Mouse (Mus musculus) liver (tissue): ENCODE results near the gene 4930469K13Rik.

ENCODE experiments used
- DNase-seq: peaks from one replicate; pipeline ENCODE4 v3.0.0-alpha.2; 2020; ENCODE audit warnings: mixed read lengths

4930469K13Rik gene

DNA sequence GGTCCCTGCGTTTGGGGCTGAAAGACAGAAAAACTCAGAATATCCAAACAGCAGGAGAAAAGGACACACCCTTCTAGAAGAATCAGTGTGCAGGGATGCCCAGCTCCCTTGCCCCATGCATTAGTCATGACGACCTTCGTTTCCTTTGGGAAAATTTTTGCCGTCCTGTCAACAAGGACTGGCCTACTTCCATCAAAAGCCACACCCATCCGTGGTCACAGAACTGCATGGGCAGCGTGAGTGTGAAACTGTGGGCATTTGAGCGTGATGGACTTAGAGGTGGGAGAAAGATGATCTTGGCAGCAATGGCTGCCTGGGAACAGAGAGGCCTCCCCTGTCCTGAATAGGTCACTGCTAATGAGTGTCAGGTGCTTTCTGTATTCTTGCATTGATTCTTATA lies 126.2 kb downstream of the 4930469K13Rik start:
- DNase-seq = no peak

DNA sequence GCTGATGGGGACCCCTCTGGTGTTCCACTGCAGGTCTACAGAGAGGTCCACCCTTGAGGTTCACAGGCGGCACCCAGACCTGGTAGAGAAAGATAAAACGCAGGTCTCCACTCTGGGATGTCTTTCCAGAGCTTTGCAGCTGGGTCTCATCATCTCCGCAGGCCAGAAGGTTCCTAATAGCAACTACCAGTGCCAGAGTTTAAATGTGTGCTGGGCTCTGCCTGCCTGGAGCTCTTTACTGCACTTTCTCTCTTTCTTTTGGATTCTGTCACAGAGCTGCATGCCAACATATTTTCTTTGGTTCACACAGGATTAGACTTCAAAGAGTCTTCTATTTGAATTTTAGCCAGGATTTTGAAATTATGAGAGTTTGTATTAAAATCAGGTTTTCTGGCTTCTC lies 129.2 kb downstream of the 4930469K13Rik start:
- no peak for DNase-seq

DNA sequence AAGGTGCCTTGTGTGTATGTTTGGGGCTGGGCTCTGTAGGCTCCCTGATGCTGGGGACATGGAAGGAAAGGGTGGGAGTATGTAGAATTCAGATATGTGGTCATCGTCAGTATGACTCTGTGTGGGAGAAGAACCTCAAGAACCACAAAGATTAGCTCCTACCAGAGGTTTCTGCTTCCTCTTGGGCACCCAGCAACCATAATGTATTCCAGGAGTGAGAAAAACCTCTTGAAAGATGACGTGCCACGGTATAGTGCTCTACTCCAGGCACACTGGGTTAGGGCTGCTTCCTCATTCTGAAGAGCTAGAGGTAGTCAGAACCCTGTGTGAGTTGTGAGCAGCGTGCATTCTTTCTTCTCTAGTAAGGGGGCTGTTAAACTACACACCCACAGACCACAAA lies 130.6 kb downstream of the 4930469K13Rik start:
- DNase-seq = no peak

DNA sequence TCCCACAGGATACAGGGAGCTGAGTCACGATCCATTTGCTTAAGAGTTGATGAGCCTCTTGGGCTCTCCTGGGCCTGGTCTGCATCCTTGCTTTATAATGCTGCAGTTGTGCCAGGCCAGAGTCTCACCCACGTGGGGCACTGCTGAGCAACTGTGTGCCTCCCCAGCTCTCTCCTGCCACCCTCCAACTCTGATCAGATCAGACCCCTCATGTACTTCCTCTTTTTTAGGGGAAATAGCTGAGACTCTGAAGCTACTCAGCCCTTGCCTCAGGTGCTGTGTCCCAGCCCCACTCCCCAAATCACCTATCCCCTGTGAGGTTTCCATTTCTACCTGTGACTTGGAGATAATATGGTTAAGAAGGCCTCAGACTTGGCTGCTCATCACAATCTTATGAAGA lies 133.0 kb downstream of the 4930469K13Rik start:
- no peak for DNase-seq

DNA sequence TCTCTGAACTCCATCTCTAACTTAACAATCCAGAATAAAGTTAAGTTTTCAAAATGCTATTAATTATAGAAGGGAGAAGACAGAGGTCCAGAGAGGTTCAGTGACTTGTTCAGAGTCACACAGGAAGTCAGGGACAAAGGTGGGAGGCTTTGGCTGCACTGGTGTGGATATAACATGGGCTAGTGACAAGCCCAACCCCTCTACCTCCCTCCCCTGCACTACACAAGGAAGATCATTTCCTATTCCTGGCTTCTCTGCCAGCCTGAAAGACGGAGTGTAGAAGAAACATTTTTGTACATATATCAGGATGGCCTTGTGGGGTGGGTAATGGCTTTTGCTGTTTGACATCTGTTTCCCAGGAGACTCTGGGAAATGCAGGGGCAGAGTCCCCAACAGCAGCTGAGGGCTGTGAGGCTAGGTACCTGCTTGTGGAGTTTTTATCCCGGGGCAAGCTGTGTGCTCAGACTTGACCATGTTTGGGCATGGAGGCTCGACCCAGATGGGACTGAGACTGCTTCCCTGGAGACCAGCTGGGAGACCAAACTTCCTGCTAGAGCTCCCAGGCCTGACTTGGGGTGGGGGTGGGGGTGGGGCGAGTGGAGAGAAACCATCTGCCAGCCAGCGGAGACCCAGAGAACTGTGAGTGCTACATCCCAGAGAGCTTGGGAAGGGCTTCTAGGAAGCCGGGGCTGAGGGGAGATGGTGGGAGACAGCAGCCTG lies 135.5 kb downstream of the 4930469K13Rik start, which contains the start of gene Kcnmb1:
Gene Kcnmb1, plus strand, starts transcription at position 326 of the 720 bp plus-strand sequence.
- DNase-seq = peak; percentile 12

GRCm38 (mm10) chr11:33962178-33962577 lies 136.2 kb downstream of the 4930469K13Rik start:
- no peak for DNase-seq

- peak; percentile 49 for DNase-seq
Observed at GRCm38 (mm10) chr11:33958713-33959112, 139.6 kb downstream of the 4930469K13Rik start.

GRCm38 (mm10) chr11:33957595-33957994 lies 140.8 kb downstream of the 4930469K13Rik start:
- DNase-seq = no peak

DNA sequence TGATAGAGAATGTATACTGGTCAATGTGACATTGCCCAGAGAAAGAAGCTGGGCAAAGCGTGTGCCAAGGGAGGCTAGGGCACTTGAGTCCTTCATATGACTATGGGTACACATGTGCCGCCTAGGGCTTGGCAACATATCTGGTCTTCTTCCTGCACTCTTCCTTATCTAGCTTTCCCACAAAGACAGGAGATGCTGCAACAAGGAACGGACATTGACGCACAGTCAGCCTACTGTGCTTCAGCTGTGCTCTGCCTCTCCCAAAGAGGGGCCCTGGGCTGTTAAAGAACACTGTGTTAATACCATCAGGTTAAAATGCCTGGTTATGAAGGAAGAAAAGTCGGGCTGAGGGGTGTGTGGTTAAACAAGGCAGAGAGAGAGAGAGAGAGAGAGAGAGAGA lies 141.7 kb downstream of the 4930469K13Rik start:
- no peak for DNase-seq

- DNase-seq = no peak
Observed at GRCm38 (mm10) chr11:33955982-33956381, 142.4 kb downstream of the 4930469K13Rik start.

DNA sequence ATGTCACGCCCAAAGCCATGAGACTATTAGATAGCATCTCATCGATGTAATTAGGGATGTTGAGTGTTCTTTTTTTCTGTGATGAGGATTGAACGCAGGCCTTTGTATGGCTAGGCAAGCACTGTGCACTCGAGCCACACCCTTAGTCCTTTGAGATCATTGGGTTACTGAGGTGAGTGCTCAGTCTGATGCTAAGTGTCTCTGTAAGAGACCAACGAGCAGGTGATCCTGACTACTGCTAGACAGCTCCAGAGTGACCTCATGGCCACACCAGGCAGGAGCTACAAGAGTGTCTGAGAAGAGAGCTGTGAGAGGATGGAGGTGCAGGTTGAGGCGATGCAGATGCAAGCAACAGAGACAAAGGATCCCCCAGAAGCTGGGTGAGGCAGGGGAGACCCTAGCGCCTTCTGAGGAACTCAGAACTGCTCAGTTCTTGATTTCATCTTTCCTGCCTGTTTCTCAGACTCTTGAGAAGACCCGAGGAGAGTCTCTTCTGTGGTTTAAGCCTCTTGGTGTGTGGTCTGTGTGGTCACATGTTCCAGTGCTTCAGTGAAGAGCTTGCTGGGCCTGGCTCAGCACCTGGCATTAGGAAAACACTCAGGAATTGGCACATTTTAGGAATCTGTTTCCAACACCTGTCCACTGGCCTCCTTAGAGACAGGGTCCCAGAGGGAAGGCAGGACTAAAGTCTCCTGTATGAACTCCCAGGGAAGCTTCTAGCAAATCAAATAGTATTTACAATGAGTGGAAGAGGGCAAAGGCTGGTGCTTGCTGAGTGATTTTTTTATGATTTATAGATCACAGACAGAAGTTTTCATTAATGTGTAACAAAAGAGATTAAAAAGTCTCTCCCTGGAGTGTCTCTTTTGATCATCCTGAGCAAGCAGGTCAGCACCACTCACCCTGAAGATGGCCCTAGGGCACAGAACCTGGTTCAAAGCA lies 146.4 kb downstream of the 4930469K13Rik start:
- no peak for DNase-seq

DNA sequence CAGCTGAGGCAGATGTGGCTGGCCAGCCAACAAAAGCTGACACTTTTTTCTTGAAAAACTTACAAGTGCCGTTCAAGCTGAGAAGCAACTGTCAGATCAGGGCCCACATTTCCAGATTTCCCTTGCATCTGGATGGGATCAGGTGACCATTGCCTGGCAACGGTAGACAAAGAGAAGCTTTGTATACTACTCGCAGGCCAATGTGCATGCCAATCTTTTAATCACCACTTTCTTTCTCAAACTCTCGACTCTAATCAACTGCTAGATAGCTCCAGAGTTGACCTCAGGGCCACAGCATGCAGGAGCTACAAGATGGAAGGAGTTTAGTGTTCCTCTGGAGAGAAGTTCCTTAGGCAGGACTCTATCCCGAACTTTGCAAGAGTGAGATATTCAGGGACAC lies 147.2 kb downstream of the 4930469K13Rik start:
- no peak for DNase-seq

DNA sequence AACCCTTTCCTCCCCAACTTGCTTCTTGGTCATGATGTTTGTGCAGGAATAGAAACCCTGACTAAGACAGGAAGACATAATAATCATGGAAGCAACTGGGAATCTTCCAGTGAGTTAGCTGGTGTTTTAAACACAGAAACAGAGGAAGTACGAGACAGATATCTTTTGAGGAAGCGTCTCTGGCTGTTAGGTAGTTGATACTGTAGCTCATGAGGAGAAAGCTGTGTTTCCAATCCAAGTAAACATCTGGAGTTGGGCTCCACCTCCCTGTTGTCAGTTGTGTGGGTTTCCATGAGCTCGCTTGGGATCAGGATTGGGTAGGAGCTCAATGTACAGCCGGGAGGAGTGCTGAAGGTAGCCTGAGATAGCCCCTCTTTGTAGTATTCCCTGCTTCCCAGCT lies 151.9 kb downstream of the 4930469K13Rik start:
- no peak for DNase-seq

GRCm38 (mm10) chr11:33944786-33945328 lies 153.5 kb downstream of the 4930469K13Rik start:
- no peak for DNase-seq

DNA sequence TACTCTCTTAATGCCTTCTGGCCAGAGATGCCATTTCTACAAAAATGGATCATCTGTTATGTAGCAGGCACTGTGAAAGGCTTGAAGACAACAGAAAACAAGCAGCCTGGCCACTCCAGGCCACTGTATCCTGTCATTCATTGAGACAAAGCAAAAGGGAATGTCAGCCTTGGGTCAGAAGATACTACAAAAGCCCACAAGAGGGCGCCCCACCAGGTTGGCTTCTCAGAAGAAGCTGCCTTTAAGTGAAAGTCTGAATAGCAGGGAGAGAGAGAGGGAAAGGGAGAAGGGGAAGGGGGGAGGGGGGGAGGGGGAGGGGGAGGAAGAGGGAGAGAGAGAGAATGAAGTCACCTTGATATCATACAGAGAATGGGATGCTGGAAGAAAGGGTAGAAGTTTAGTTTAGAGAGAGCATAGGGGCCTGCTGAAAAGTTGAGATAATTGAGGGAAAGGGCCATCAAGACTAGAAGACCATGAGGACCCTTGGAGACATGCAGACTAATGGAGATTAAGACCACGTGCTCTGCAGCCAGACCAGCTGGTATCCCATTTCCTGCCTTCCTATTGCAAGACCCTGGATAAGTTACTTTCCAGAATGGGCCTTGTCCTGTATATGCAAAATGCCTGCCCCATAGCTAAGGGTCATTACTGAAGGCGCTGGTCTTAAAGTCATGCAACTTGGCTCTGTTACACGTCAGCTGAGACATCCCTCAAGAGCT lies 154.1 kb downstream of the 4930469K13Rik start:
- DNase-seq = peak; percentile 29

GRCm38 (mm10) chr11:33943565-33943964 lies 154.8 kb downstream of the 4930469K13Rik start:
- no peak for DNase-seq

DNA sequence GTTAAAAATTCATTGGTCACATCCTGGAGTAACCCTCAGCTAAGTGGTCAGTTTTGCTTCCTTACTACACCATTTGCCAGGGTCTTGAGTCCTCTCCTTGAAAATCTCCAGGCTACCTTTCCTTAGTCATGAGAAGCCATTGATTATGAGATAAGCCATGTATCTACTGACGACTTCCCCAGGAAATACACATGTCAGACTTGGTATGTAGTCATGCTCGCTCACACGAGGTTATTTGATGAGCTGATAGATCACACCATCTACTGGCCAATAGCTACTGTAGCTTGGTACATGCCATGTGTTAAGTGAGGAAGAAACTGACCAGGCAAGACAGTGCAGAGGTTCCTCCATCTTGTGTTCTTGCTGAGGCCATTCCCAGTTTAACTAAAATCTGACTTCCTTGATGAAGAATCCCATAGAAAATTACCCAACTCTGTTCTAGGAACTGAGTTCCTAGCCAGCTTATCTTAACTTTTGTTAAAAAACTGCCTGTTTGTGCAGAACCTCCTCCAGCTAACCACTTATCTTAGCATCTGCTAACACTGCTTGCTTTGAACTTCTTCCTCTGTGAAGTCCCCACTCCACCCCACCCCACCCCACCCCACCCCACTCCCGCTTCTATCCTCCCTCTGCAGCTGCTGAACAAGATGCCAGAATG lies 158.8 kb downstream of the 4930469K13Rik start:
- DNase-seq = no peak

GRCm38 (mm10) chr11:33938561-33939274 lies 159.6 kb downstream of the 4930469K13Rik start:
- DNase-seq = peak; percentile 14

DNA sequence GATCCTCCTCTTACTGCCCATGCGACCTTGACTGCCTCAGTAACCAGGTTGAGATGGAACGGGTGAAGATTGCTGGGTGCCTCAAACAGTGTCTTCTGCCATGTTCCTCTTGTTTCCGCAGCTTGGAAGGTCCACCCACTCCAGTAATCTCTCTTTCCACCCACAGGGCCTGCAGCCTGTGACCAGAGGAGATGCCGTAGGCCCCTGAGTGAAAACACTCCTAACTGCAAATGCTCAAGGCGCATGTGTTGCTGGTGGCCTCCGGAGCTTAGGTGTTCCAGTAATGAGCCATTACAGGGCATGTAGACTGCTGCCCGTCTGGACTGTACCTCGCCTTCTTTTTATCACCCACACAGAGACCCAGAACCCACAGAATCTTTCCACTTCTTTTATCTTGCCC lies 160.7 kb downstream of the 4930469K13Rik start:
- DNase-seq = no peak

DNA sequence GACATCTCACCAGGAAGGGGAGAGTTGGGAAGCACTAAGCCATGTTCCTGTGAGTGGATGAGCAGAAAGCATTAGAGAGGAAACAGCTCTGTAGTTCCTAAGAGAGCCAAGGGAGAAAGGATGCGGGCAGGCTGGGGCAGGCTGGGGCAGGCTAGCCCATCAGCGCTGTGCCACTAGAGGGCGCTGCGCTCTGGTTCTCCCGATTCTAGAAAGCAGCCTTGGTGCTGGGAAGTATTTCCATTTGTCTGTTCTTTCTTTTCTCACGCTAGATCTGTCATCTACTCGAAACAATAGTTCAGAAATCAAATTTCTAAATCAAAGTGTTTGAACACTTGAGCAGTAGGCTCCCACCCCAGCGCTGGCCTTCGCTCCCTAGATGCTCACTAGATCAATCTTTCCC lies 164.1 kb downstream of the 4930469K13Rik start:
- DNase-seq = peak; percentile 21

DNA sequence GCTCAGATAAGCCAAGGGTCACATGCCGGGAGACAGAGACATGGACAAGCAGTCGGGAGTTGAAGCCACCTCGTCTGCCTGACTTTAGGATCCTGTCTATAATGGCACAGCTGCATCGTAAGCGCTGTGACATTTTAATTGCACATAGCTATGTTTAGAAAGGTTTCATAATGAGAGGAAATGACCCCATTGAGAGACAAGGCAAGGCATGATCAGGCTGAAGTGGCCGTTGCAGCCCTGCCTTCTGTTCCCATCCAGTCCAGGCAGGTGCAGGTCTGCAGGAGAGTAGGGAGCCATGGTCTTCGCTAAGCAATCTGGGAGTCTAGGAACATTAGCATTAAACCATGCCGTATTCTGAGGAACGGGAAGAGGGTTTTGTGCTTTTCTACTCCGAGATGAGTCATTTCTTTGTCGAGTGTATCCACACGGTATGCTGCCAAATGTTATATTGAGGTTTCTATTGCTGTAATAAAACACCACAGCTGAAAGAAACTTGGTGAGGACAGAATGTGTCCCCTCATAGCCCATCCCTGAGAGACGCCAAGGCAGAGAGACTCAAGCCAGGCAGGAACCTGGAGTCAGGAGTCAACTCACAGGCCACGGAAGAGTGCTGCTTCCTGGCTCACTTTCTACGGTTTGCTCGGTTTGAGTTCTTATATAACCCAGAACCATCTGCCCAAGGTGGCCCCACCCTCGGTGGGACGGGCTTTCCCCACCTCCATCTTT lies 165.8 kb downstream of the 4930469K13Rik start:
- no peak for DNase-seq
